Mouse (Mus musculus) B cell, adult 62 days (primary cell): ENCODE measurements around the gene Tmem132b. TPM values are rescaled to one million over a fixed set of nuclear protein-coding genes. Genes with fewer than 3 reads are reported as not detected.

Source experiments
- total RNA-seq: library from RNA; stranded (reverse); gene quantifications from 4 replicates; pipeline ENCODE4 v1.2.4, GENCODE M21; 2023

Gene Tmem132b
- not detected in 4 replicates for total RNA-seq

DNA sequence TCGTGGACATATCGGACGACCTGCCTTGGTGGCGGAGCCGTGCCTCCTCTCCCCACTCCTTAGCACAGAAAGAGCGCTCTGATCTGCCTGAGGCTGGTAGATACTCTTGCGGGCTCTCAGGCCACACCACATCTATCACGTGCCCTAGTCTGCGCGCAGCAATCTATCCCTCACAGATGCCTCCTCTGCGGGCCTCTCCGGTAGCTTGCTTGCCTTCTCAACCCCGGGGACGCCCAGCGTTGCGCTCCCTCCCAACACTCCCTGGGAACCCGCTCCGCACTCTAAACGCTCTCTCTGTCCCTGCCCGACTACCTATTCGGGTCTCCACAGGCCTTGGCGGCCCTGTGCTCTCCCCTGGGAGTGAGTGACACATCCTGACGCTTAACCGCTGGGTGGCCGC, at the start of gene Tmem132b:
Gene Tmem132b, plus strand, starts transcription at position 141 of the 400 bp plus-strand sequence.

Other genes starting within 250 kb of the Tmem132b start
- 11.5 to 17.2 TPM (median 14.0 TPM) in 4 replicates for gene Scarb1, start 190.7 kb upstream of the Tmem132b start, total RNA-seq
- gene Gm10382, start 142.5 kb upstream of the Tmem132b start, total RNA-seq = 0.48 TPM in 1 of 4 replicates, not detected in the others
- 2,156 to 2,380 TPM (median 2,273 TPM) in 4 replicates for gene Ubc, start 141.6 kb upstream of the Tmem132b start, total RNA-seq
- 24.0 to 30.9 TPM (median 28.0 TPM) in 4 replicates for gene Dhx37, start 97.7 kb upstream of the Tmem132b start, total RNA-seq
- gene Bri3bp, start 90.2 kb upstream of the Tmem132b start, total RNA-seq = 30.2 to 35.7 TPM (median 33.7 TPM) in 4 replicates
- 22.9 to 34.2 TPM (median 26.7 TPM) in 4 replicates for gene Aacs, start 56.0 kb upstream of the Tmem132b start, total RNA-seq